Mouse (Mus musculus) adrenal gland, postnatal 36 days (tissue): ENCODE results near the gene Mdfi. TPM values are rescaled to one million over a fixed set of nuclear protein-coding genes. Genes with fewer than 3 reads are reported as not detected.

Source experiments
- DNase-seq, 2 experiments: peaks; one replicate each; pipeline ENCODE4 v3.0.0; 2021; ENCODE audit warnings: mixed read lengths in 1 of 2
- total RNA-seq, 2 experiments: library from RNA; stranded (reverse); gene quantifications; 2 replicates each; pipeline ENCODE4 v1.2.3; 2021

Mdfi gene
- total RNA-seq, 2 experiments from 2014 or later: 1.4 to 2.4 TPM

GRCm38 (mm10) chr17:47802806-47803205 lies 31.7 kb downstream of the Mdfi start:
- no peak for DNase-seq

- no peak for DNase-seq
Measured at GRCm38 (mm10) chr17:47797383-47797782, 37.1 kb downstream of the Mdfi start.

DNA sequence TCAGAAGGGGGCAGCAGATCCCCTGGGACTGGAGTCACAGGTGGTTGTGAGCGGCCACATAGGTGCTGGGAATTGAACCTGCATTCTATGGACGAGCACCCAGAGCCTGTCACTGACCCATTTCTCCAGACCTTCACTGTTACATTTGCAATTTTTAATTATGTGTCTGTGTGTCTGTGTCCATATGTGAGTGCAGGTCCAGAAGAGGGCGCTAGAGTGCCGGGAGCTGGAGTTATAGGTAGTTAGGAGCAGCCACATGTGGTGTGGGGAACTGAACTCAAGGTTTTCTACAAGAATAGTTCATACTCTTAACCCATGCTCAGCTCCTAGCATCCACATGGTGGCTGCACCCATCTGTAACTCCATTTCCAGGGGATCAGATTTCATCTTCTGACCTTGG lies 37.5 kb downstream of the Mdfi start:
- DNase-seq: peak in 1 of 2 experiments; percentile 58

- DNase-seq: peak; percentile 74 to 80
Measured at GRCm38 (mm10) chr17:47796156-47796816, 38.2 kb downstream of the Mdfi start.

GRCm38 (mm10) chr17:47795446-47795845 lies 39.0 kb downstream of the Mdfi start:
- DNase-seq: peak; percentile 52 to 69

DNA sequence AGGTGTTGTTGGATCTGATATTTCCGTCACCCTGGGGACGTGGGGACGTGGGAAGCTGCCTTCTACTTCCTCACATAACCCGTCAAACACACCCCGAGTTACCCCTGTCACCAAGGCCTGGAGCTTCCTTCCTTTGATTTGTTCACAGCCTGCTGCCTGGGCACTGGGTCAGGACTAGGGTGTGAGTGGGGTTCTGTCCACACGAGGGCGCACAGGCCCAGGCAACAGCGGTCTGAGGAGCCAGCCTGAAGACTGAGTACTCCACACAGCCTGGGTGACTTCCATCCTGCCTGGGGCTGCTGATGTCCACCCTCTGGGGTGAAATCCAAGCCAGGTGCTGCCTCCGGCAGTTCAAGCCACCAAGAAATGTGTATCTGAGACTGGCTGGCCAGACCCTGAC lies 41.1 kb downstream of the Mdfi start:
- DNase-seq: peak; percentile 91 to 93

DNA sequence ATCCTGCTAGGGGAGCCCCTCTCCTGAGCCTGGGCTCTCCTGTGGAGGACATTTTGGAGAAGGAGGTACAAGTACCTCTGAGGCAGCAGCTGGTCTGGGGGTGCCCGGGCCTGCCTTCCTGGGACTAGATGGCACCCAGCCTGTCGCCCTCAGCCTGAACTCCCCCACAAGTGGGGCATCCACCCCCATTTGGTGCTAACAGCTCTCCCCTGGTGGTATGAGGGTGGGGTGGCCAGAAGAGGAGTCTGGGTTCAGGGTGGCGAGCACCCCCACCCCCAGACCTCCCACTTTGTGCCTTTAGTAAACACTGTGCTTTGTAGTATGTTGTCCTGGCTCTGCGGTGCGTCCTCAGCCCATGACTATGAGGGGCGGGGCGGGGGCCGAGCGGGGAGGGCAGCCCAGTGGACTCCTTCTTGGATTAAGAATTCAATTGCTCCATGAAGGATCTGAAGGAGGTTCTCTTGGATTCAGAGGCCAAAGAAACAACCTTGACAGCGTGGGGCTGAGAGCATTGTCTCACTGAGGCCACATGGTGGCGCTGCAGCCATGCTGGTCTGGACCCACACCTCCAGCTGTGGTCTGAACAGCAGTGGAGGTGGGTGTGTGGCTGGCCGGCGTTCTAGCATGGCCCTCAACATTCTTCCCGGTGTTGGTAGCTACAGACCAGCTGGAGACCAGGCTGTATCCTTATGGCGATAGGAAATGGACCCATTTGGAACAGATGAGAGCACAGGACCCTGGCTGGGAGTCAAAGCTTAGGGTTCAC lies 42.2 kb downstream of the Mdfi start:
- DNase-seq: peak; percentile 83 to 87

DNA sequence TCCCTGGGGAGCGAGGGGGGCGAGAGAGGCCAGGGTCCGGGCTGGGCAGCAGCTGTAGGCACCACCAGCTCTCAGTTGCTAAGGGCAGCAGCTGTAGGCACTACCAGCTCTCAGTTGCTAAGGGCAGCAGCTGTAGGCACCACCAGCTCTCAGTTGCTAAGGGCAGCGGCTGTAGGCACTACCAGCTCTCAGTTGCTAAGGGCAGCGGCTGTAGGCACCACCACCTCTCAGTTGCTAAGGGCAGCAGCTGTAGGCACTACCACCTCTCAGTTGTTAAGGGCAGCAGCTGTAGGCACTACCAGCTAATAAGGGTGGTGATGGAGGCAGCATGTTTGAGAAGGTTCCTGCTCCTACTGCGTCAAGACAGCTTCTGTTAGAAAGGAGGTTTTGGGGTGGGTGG lies 45.5 kb downstream of the Mdfi start:
- no peak for DNase-seq

DNA sequence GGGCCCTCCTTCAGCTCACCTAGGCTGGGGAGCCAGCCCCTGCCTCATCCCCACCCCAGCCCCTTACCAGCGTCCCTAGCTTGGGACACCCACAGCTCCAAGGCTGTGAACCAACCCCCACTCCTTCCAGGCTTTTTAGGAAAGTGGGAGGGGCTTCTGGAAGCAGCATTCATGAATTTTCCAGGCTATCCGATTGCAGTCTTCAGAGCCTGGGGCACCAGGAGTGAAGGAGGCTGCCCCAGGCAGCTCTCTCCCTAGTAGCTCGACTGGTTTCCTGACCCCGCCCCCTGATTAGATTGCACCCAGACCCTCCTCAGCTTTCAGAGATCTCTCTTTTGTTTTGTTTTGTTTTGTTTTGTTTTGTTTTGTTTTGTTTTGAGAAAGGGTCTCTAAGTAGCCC lies 46.2 kb downstream of the Mdfi start:
- DNase-seq: no peak

GRCm38 (mm10) chr17:47787632-47788031 lies 46.9 kb downstream of the Mdfi start:
- no peak for DNase-seq

DNA sequence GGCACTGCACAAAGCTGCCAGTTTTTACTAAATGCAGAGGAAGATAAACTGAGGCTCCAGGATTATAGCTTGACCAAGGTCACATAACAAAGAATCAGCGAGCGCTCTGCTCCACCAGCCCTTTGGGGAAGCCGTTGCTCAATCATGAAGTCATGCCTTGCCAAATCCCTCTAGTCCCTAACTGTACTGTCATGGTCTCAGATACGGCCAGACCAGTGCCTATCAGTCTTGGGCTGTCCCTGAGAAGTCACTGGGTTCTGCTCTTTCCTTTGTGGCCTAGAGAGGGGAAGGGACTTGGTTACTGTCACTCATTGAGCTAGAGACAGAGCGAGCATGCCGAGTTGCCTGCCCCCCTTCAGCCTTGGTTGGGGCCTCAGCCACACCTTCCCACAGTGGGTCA lies 50.1 kb downstream of the Mdfi start:
- DNase-seq: peak; percentile 53 to 62

DNA sequence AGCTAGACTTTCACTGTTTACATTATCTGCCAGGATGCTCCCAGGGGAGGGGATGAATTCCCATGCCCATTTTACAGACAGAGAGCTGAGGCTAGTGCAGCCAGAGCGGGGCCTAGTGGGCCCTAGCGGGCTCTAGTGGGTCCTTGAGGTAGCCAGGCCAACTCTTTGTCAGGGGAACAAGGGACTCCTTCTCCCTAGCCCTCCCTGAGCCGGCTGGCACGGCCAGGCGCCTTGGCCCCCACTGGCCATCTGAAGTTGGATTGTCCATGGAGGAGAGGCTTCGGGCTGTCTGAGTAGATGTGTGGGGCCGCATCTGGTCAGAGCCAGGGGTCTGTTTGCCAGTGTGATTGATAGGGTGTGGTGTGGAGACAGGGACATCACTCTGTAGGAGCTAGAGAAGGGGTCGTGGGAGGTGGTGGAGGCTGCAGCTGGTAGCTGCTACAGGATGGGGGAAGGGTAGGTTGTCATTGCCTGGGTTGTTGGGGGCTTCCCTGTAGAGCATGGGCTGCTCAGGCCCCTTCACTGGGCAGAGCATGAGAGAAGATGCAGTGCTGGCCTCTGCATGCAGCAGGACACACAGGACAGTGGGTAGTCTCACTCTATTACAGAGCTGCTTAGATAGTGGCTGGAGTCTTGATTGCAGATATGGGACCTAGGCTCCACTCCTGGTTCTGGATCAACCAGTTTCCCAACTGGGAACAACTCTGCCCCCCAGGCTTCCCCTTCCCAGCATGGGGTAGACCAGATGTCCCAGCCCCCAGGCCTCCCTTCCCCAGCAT lies 50.9 kb downstream of the Mdfi start:
- no peak for DNase-seq

- DNase-seq: no peak
Measured at GRCm38 (mm10) chr17:47782486-47782885, 52.0 kb downstream of the Mdfi start.

DNA sequence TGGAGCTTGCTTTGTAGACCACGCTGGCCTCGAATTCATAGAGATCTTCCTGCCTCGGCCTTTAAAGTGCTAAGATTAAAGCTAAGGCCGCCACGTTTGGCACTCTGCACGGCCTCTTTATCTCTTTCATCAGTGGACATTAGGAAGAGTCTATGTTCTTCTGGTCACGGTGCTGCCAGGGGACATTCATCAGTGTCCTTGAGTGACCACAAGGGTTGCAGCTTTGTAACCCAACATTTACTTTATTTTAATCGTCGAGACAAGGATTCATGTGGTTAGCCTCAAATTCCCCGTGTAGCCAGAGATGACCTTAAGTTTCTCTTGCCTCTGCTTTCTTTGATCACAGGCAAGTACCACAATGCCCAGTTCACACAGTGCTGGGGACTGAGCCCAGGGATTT lies 54.0 kb downstream of the Mdfi start:
- peak in 1 of 2 experiments; percentile 40 for DNase-seq

GRCm38 (mm10) chr17:47777141-47777540 lies 57.4 kb downstream of the Mdfi start:
- no peak for DNase-seq

GRCm38 (mm10) chr17:47773604-47774003 lies 60.9 kb downstream of the Mdfi start:
- DNase-seq: no peak

GRCm38 (mm10) chr17:47769389-47770299 lies 64.8 kb downstream of the Mdfi start:
- no peak for DNase-seq

DNA sequence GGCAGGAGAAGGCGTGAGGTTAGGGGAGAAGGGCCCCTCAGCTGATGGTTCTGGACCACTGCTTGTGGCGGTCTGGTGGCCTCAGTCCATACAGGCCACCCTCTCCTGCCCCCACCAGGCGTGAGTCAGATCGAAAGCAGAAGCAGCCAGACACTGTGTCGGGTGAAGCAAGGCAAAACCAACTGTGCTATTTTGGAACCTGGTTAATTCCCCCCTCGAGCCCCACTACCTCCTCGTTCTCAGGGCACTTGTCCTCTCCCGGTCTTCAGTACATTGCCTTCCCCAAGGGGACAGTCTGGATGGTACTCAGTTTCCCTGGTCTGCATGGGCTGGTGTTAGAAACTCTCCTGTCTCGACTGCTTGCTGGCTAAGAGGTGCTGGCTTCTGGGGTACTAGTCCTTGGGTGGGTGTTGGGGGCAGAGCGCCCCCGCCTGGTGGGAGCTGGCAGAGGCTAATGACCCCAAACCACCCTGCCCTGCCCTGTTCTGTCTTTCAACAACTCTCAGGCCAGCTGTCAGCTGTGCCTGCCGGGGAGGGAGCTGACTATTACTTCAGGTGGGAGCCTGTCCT lies 65.7 kb downstream of the Mdfi start:
- DNase-seq: peak; percentile 43 to 54

GRCm38 (mm10) chr17:47767456-47768141 lies 66.9 kb downstream of the Mdfi start:
- DNase-seq: no peak

DNA sequence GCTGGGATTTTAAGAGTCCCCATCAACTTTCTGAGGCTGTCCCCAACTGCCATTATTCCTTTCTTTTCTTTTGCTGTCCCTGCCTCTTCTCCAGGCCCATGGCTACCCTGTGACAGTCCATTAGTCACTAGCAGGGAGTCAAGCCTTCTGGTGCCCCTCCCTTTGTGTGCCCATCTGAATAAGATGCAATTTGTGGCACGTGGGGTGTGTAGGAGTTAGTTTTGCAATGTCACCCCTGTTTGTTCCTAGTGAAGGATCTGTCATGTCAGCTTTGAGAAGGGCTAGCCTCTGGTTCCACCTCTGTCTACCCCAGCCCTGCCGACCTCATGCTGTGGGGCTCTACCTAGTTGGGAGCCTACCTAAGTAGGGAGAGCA lies 67.4 kb downstream of the Mdfi start:
- no peak for DNase-seq
